Mouse (Mus musculus) olfactory bulb, adult 2 months (tissue): Measurements from ENCODE around the gene Ccnk.

Experiments used
- CTCF ChIP-seq: fragments of 200-500 bp; IDR thresholded peaks from 2 replicates; pipeline ENCODE4 v1.5.1; 2012; ENCODE audit warnings: low read depth, mild to moderate bottlenecking, low read length, moderate library complexity; ENCODE audit not compliant: insufficient read depth
- POLR2A ChIP-seq: fragments of 200-500 bp; IDR thresholded peaks from 2 replicates; pipeline ENCODE4 v1.6.1; 2012; ENCODE audit warnings: mild to moderate bottlenecking, low read depth, low read length, moderate library complexity; ENCODE audit not compliant: insufficient read depth

- TF ChIP-seq CTCF (no peak), POLR2A (no peak)
Measured at GRCm38 (mm10) chr12:108231901-108232300, 52.5 kb downstream of the Ccnk start.
